Mouse (Mus musculus): ENCODE data around the gene Xrra1.

Xrra1 gene

GRCm38 (mm10) chr7:99858813-99859585 lies at the start of gene Xrra1:
Gene Xrra1, plus strand, starts transcription at chr7:99859116.
- in situ Hi-C loops (cut with MboI), result no loop called here

GRCm38 (mm10) chr7:99810814-99811213 lies 48.1 kb upstream of the Xrra1 start:
- in situ Hi-C loops (cut with MboI), result loop anchor here (25.0 kb wide), 1 partner anchor 324 kb away; the partner anchor contains the start of gene Rps3

DNA sequence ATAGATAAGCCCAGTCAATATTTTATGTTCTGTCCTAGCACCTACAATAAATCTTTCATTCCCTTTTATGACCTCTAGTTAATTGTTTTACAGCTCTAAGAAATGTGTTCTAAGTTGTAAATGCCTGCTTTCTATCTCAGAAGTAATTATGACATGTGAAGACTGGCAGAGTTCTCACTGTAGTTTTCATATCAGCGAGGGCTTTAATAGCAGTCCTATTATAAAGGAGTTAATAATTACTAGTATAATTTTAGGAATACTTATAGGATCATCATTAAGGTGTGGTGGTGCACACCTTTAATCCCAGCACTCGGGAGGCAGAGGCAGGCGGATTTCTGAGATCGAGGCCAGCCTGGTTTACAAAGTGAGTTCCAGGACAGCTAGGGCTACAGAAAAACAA lies 47.3 kb upstream of the Xrra1 start:
- in situ Hi-C loops (cut with MboI), result loop anchor here (25.0 kb wide), 1 partner anchor 324 kb away; the partner anchor contains the start of gene Rps3

DNA sequence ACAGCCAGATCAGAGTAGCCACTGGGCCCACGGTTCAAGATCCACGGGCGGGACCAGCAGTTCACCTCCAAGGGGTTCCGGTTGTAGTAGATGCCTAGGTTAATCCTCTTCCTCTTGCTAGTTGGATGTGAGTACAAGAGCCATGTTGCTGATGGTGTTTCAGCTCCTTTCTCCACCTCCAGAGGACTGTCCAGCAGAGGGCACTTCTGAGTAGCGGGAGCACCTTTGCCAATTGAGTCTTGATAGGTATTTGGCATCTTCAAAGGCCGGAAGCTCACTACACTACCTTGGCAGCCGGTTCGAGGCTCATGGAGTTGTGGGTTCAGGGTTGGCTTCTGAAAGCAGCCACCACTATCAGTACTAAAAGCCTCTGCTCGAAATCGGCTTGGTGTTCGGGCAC lies 45.5 kb upstream of the Xrra1 start:
- in situ Hi-C loops (cut with MboI), result loop anchor here (25.0 kb wide), 1 partner anchor 326 kb away; the partner anchor contains the start of gene Rps3

- in situ Hi-C loops (cut with MboI), result loop anchor here (25.0 kb wide), 1 partner anchor 331 kb away; the partner anchor contains the start of gene Rps3
These were observed 40.7 kb upstream of the Xrra1 start for GRCm38 (mm10) chr7:99818181-99818725.

- in situ Hi-C loops (cut with MboI), result loop anchor here (25.0 kb wide), 1 partner anchor 335 kb away; the partner anchor contains the start of gene Rps3
These were observed 37.0 kb upstream of the Xrra1 start for GRCm38 (mm10) chr7:99821953-99822352.

DNA sequence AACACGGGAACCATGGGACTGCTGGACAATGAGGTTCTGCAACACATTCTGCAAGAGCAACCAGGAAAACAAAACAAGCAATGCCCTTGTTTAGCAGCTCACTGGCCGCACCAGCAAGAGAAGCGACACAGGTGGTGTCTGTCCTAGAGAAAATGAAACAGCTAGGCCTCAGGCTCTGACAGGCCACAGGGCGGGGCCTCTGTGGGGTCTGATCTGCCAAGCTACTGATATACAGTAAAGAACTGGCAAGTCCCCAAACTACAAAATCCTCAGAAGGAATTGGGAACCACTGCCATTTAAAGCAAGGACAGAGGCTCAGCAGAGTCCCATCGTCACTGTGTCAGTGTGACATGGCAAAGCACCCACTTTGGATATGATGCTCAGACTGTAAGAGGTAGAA lies 36.5 kb upstream of the Xrra1 start:
- in situ Hi-C loops (cut with MboI), result loop anchor here (25.0 kb wide), 1 partner anchor 335 kb away; the partner anchor contains the start of gene Rps3

- in situ Hi-C loops (cut with MboI), result loop anchor here (25.0 kb wide), 1 partner anchor 336 kb away; the partner anchor contains the start of gene Rps3
These were observed 35.8 kb upstream of the Xrra1 start for GRCm38 (mm10) chr7:99823045-99823663.

DNA sequence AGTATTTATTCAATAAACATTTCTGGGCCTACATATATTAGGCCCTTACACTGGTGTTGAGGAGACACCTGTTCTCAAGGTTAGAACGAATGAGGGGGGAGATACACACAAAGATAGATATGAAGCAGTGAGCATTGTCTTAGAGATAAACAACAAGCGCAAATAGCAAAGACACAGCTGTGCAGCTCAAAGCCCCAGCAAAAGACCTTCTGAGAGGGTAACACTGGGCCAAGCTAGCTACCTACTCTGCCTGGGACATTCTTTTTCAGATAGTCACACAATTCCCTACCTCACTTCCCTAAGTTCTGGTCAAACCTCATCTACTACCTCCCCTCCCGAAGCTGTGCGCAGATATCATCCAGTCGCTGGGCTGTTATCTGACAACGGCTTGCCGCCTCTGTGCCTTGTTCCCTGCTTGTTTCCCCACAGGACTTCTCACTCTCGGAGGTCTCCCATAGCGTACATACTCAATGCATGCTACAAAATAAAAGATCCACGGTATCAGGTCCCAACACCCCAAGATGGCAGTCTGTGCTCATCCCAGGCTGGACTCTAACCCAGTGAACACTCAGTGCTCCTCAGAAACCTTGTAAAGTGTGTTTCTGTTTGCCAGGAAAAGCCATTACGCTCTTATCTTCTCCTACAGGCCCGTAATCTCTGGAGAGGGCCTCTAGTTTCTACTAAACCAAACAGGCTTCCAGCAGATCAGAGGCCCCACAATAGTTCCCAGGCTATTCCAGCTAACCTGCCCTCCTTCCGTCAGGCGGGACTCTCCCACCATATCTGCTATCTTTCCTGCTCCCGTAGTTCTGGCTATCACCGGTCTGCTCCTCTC lies 34.0 kb upstream of the Xrra1 start:
- in situ Hi-C loops (cut with MboI), result loop anchor here (25.0 kb wide), 1 partner anchor 338 kb away; the partner anchor contains the start of gene Rps3

GRCm38 (mm10) chr7:99825511-99825910 lies 33.4 kb upstream of the Xrra1 start:
- in situ Hi-C loops (cut with MboI), result no loop called here

- in situ Hi-C loops (cut with MboI), result no loop called here
These were observed 32.8 kb upstream of the Xrra1 start for GRCm38 (mm10) chr7:99826096-99826495.

GRCm38 (mm10) chr7:99828083-99828570 lies 30.8 kb upstream of the Xrra1 start, which contains the start of gene Neu3:
Gene Neu3, minus strand, starts transcription at chr7:99828417.
- in situ Hi-C loops (cut with MboI), result no loop called here

DNA sequence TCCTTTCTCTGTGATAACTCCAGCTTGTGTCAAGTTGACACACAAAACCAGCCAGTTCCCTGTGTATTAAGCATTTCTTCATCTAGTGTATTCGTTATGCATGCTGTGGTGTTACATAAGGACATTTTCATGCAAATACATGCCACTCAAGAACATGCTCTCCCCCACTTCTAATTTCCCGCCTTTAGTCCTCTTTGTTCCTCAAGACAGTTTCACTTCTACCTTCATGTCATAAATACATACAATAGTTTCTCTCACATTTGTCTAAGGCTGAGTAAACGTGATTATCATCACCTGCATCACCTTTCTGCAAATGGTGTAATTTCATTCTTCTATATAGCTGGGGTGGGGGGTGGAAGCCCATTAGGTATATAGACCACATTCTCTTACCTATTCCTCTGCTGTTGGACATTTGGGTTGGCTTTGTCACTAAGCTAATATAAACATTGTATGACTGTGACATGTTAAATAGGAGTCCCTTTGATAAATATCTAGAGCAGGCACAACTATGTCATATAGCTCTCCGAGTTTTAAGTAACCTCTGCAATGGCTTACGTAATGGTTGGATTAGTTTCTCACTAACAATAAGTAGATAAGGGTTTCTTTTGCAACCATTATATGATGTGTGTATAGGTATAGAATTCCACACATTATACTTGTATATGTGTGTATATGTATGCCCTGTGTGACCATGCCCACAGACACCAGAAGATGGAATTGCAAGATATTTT lies 25.6 kb upstream of the Xrra1 start:
- in situ Hi-C loops (cut with MboI), result no loop called here

GRCm38 (mm10) chr7:99833846-99834222 lies 25.1 kb upstream of the Xrra1 start:
- in situ Hi-C loops (cut with MboI), result no loop called here

DNA sequence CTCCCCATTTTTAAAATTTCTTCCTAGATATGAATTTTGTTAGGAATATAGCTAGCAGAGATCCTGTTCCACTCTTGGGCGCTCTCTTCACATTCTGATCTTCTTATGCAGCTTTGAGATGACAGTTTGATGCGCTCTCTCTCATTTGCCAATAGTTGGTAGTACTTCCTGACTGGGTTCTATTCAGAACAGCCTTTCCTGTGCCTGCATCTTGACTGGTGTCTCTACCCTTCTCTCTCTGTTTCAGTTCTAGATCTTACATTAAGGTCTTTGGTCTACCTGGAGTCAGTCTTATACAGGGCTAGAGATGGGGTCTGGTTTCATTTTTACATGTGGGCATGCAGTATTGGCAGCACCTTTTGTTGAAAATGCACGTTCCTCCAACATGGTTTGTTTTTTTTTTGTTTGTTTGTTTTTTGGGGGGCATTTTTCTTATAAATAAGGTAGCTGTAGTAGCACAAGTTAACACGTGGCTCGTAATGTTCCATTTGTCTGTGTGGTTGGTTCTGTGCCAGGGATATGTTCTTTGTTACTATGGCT lies 24.5 kb upstream of the Xrra1 start:
- in situ Hi-C loops (cut with MboI), result no loop called here

DNA sequence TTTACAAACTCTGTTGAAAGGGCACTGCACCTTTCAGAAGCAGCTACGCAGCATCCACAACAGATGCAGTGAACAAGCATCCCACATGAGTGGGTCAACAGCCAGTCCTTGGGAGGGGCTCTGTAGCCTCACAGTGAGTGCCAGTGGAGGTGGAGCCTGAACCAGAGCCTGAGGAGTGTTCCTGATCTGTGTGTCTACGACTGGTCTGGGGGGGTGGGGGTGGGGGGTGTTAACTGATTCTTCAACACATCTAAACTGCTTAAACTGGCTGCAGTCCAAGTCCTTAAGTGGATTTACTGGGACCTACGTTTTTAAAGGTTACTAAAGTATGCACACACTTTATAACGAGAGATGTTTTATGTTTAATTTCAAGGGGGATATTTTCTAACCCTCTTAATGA lies 22.1 kb upstream of the Xrra1 start:
- in situ Hi-C loops (cut with MboI), result no loop called here

GRCm38 (mm10) chr7:99837358-99838071 lies 21.4 kb upstream of the Xrra1 start:
- in situ Hi-C loops (cut with MboI), result no loop called here

- in situ Hi-C loops (cut with MboI), result no loop called here
These were observed 20.7 kb upstream of the Xrra1 start for GRCm38 (mm10) chr7:99838241-99838640.

- in situ Hi-C loops (cut with MboI), result no loop called here
These were observed 13.2 kb upstream of the Xrra1 start for GRCm38 (mm10) chr7:99845533-99846236.

Data from mature B cell (primary cell).